Mouse (Mus musculus) kidney, embryonic 15.5 days (tissue): ENCODE measurements around the gene Kif26b. TPM values are rescaled to one million over a fixed set of nuclear protein-coding genes. Genes with fewer than 3 reads are reported as not detected.
A peak's percentile ranks its signal among the peaks of the same experiment; 100 is the strongest.

Experiments
- ATAC-seq: fragments of 200-750 bp; cut with Nextera tagmentation; replicated peaks from 2 replicates; pipeline ENCODE4 v1.8.0; 2017; ENCODE audit warnings: moderate TSS enrichment; ENCODE audit not compliant: low FRiP score
- H3K27ac ChIP-seq: fragments of 300-500 bp; sonication (generic); 2 replicates; pipeline ENCODE4 v1.5.1; 2015; ENCODE audit warnings: mild to moderate bottlenecking, inconsistent platforms
- H3K27me3 ChIP-seq: fragments of 300-500 bp; sonication (generic); 2 replicates; pipeline ENCODE4 v1.6.1; 2015; ENCODE audit warnings: inconsistent platforms
- H3K36me3 ChIP-seq: fragments of 300-500 bp; sonication (generic); 2 replicates; pipeline ENCODE4 v1.6.1; 2015; ENCODE audit warnings: inconsistent platforms
- H3K4me1 ChIP-seq: fragments of 300-500 bp; sonication (generic); 2 replicates; pipeline ENCODE4 v1.6.1; 2015; ENCODE audit warnings: inconsistent platforms
- H3K4me2 ChIP-seq: fragments of 300-500 bp; sonication (generic); 2 replicates; pipeline ENCODE4 v1.6.1; 2015; ENCODE audit warnings: moderate library complexity, mild to moderate bottlenecking, inconsistent platforms
- H3K4me3 ChIP-seq: fragments of 300-500 bp; sonication (generic); replicated peaks from 2 replicates; pipeline ENCODE4 v1.5.1; 2015; ENCODE audit warnings: mild to moderate bottlenecking, inconsistent platforms
- H3K9ac ChIP-seq: fragments of 300-500 bp; sonication (generic); 2 replicates; pipeline ENCODE4 v1.6.1; 2015; ENCODE audit warnings: mild to moderate bottlenecking, inconsistent platforms
- H3K9me3 ChIP-seq: fragments of 300-500 bp; sonication (generic); replicated peaks from 2 replicates; pipeline ENCODE4 v1.6.1; 2016; ENCODE audit warnings: inconsistent platforms
- WGBS: fragments of 180-500 bp; shearing (Covaris S2); methylation state at CpG from one replicate; pipeline ENCODE4 v1.1.7; 2015; ENCODE audit warnings: mixed read lengths; 5-methylcytosine and 5-hydroxymethylcytosine counted together
- polyA plus RNA-seq: library from polyadenylated mRNA; unstranded; fragments of >200 nt; fragmentation: Nextera tagmentation; extraction: Ambion mirVana; gene quantifications from 2 replicates; pipeline ENCODE4 v1.2.1, GENCODE M21; 2015

Gene Kif26b
- polyA plus RNA-seq, 1 experiment from 2014 or later, result 13.2 TPM

- no peaks in the 10 kb centered on the region for H3K27me3 ChIP-seq
- H3K9me3 ChIP-seq, result no peaks in the 10 kb centered on the region
- whole genome bisulfite sequencing, result 72% methylated on average over 8 of the region's 8 CpGs
- no peaks in the 10 kb centered on the region for H3K36me3 ChIP-seq
- no peak overlapping the region for H3K4me3 ChIP-seq
- peaks cover 15% of the 10 kb centered on the region; the same call in 1 of the 2 replicates for H3K4me1 ChIP-seq
- 0 out of 2 replicates have a peak overlapping the region, but pooled peaks have one; percentile 2 for H3K9ac ChIP-seq
- no peak for ATAC-seq
- no peak overlapping the region for H3K27ac ChIP-seq
- H3K4me2 ChIP-seq, result no peak overlapping the region
Observed at GRCm38 (mm10) chr1:178609151-178609775, 80.3 kb downstream of the Kif26b start.

GRCm38 (mm10) chr1:178611512-178611911, 82.6 kb downstream of the Kif26b start:
- H3K9ac ChIP-seq, result no peak overlapping the region
- H3K4me2 ChIP-seq, result no peak overlapping the region
- H3K36me3 ChIP-seq, result no peaks in the 10 kb centered on the region
- no peak overlapping the region for H3K4me3 ChIP-seq
- no peak for ATAC-seq
- H3K9me3 ChIP-seq, result no peaks in the 10 kb centered on the region
- WGBS, result 87% methylated on average over 15 of the region's 15 CpGs
- H3K4me1 ChIP-seq, result peaks cover 16% of the 10 kb centered on the region; the same call in 1 of the 2 replicates
- no peak overlapping the region for H3K27ac ChIP-seq
- H3K27me3 ChIP-seq, result no peaks in the 10 kb centered on the region

- no peak for ATAC-seq
- peaks cover 20% of the 10 kb centered on the region for H3K4me1 ChIP-seq
- H3K4me3 ChIP-seq, result no peak overlapping the region
- no peaks in the 10 kb centered on the region for H3K9me3 ChIP-seq
- H3K36me3 ChIP-seq, result no peaks in the 10 kb centered on the region
- 94% methylated on average over 2 of the region's 2 CpGs for WGBS
- no peak overlapping the region for H3K4me2 ChIP-seq
- no peak overlapping the region for H3K9ac ChIP-seq
- no peak overlapping the region for H3K27ac ChIP-seq
- H3K27me3 ChIP-seq, result no peaks in the 10 kb centered on the region
Observed at GRCm38 (mm10) chr1:178621301-178621700, 92.4 kb downstream of the Kif26b start.

- Histone ChIP-seq H3K4me3 (no peak overlapping the region), H3K4me2 (no peak overlapping the region), H3K9ac (no peak overlapping the region), H3K27ac (no peak overlapping the region), H3K4me1 (peaks cover 13% of the 10 kb centered on the region), H3K9me3 (no peaks in the 10 kb centered on the region), H3K27me3 (no peaks in the 10 kb centered on the region), H3K36me3 (0 out of 2 replicates have a peak, but pooled peaks cover 2% of the 10 kb centered on the region)
- ATAC-seq, result no peak
- 39% methylated on average over 9 of the region's 9 CpGs for WGBS
Observed at GRCm38 (mm10) chr1:178623889-178624288, 95.0 kb downstream of the Kif26b start.

GRCm38 (mm10) chr1:178626961-178627381, 98.0 kb downstream of the Kif26b start:
- H3K27me3 ChIP-seq, result no peaks in the 10 kb centered on the region
- WGBS, result 65% methylated on average over 6 of the region's 6 CpGs
- peak overlapping the region; percentile 9; the same call in 1 of the 2 replicates for H3K27ac ChIP-seq
- no peaks in the 10 kb centered on the region for H3K9me3 ChIP-seq
- no peak overlapping the region for H3K4me2 ChIP-seq
- 0 out of 2 replicates have a peak, but pooled peaks cover 2% of the 10 kb centered on the region for H3K36me3 ChIP-seq
- H3K9ac ChIP-seq, result no peak overlapping the region
- H3K4me1 ChIP-seq, result 0 out of 2 replicates have a peak, but pooled peaks cover 3% of the 10 kb centered on the region
- no peak overlapping the region for H3K4me3 ChIP-seq
- no peak for ATAC-seq

GRCm38 (mm10) chr1:178630042-178630441, 101.1 kb downstream of the Kif26b start:
- ATAC-seq, result no peak
- WGBS, result 81% methylated on average over 5 of the region's 5 CpGs

GRCm38 (mm10) chr1:178631863-178632262, 102.9 kb downstream of the Kif26b start:
- Histone ChIP-seq H3K9me3 (no peaks in the 10 kb centered on the region), H3K27me3 (no peaks in the 10 kb centered on the region), H3K27ac (no peak overlapping the region), H3K4me1 (0 out of 2 replicates have a peak, but pooled peaks cover 7% of the 10 kb centered on the region), H3K36me3 (0 out of 2 replicates have a peak, but pooled peaks cover 2% of the 10 kb centered on the region), H3K4me3 (no peak overlapping the region), H3K9ac (no peak overlapping the region), H3K4me2 (no peak overlapping the region)
- no peak for ATAC-seq
- WGBS, result 51% methylated on average over 7 of the region's 7 CpGs

More at GRCm38 (mm10) chr1:178630042-178630441, 101.1 kb downstream of the Kif26b start:
- no peaks in the 10 kb centered on the region for H3K27me3 ChIP-seq
- no peak overlapping the region for H3K4me3 ChIP-seq
- H3K9ac ChIP-seq, result no peak overlapping the region
- H3K4me2 ChIP-seq, result no peak overlapping the region
- H3K36me3 ChIP-seq, result 0 out of 2 replicates have a peak, but pooled peaks cover 2% of the 10 kb centered on the region
- H3K4me1 ChIP-seq, result 0 out of 2 replicates have a peak, but pooled peaks cover 7% of the 10 kb centered on the region
- no peaks in the 10 kb centered on the region for H3K9me3 ChIP-seq
- no peak overlapping the region for H3K27ac ChIP-seq

- Histone ChIP-seq H3K4me2 (no peak overlapping the region), H3K4me1 (peaks cover 17% of the 10 kb centered on the region), H3K27me3 (no peaks in the 10 kb centered on the region; the same call in 1 of the 2 replicates), H3K36me3 (no peaks in the 10 kb centered on the region), H3K9me3 (no peaks in the 10 kb centered on the region), H3K27ac (no peak overlapping the region), H3K9ac (no peak overlapping the region), H3K4me3 (no peak overlapping the region)
- ATAC-seq, result no peak
- WGBS, result 71% methylated on average over 19 of the region's 19 CpGs
Observed at GRCm38 (mm10) chr1:178634359-178635085, 105.6 kb downstream of the Kif26b start.

- WGBS, result 80% methylated on average over 4 of the region's 4 CpGs
- H3K4me1 ChIP-seq, result peaks cover 27% of the 10 kb centered on the region
Observed at GRCm38 (mm10) chr1:178635470-178635869, 106.5 kb downstream of the Kif26b start.

GRCm38 (mm10) chr1:178637293-178637692, 108.4 kb downstream of the Kif26b start:
- Histone ChIP-seq H3K4me1 (peaks cover 39% of the 10 kb centered on the region), H3K4me3 (no peak overlapping the region), H3K4me2 (no peak overlapping the region), H3K9me3 (no peaks in the 10 kb centered on the region), H3K27ac (no peak overlapping the region), H3K27me3 (no peaks in the 10 kb centered on the region; the same call in 1 of the 2 replicates), H3K9ac (no peak overlapping the region), H3K36me3 (no peaks in the 10 kb centered on the region)
- 73% methylated on average over 7 of the region's 7 CpGs for WGBS
- ATAC-seq, result no peak

More at GRCm38 (mm10) chr1:178635470-178635869, 106.5 kb downstream of the Kif26b start:
- no peak overlapping the region for H3K4me3 ChIP-seq
- H3K9ac ChIP-seq, result no peak overlapping the region
- no peak overlapping the region for H3K27ac ChIP-seq
- H3K4me2 ChIP-seq, result no peak overlapping the region
- H3K9me3 ChIP-seq, result no peaks in the 10 kb centered on the region
- H3K36me3 ChIP-seq, result no peaks in the 10 kb centered on the region
- no peak for ATAC-seq
- no peaks in the 10 kb centered on the region; the same call in 1 of the 2 replicates for H3K27me3 ChIP-seq

GRCm38 (mm10) chr1:178639951-178640350, 111.0 kb downstream of the Kif26b start:
- H3K4me3 ChIP-seq, result no peak overlapping the region
- H3K4me1 ChIP-seq, result peaks cover 38% of the 10 kb centered on the region
- no peak overlapping the region for H3K4me2 ChIP-seq
- H3K9ac ChIP-seq, result no peak overlapping the region
- ATAC-seq, result no peak
- H3K27ac ChIP-seq, result peak overlapping the region; percentile 41
- H3K27me3 ChIP-seq, result no peaks in the 10 kb centered on the region; the same call in 1 of the 2 replicates
- WGBS, result 34% methylated on average over 6 of the region's 6 CpGs
- no peaks in the 10 kb centered on the region for H3K36me3 ChIP-seq
- H3K9me3 ChIP-seq, result no peaks in the 10 kb centered on the region
